Mouse (Mus musculus): ENCODE measurements around the gene Bcl7c. TPM values are rescaled to one million over a fixed set of nuclear protein-coding genes. Genes with fewer than 3 reads are reported as not detected.

The Bcl7c gene
- polyA plus RNA-seq, 1 experiment from 2014 or later, result 52.2 TPM

GRCm38 (mm10) chr7:127725490-127725889 lies 16.8 kb upstream of the Bcl7c start:
- WGBS, result 36% methylated on average over 2 of the region's 2 CpGs
- H3K4me1 ChIP-seq (ENCODE audit: control insufficient read depth, insufficient read depth, low read length), result no peaks in the 10 kb centered on the region
- H3K9me3 ChIP-seq (ENCODE audit: control insufficient read depth, low read length), result no peaks in the 10 kb centered on the region
- H3K27ac ChIP-seq (ENCODE audit: low read depth, low read length), result no peak overlapping the region
- H3K9ac ChIP-seq (ENCODE audit: low read length), result no peak overlapping the region
- DNase-seq (ENCODE audit: low spot score, missing footprints), result no peak
- no peaks in the 10 kb centered on the region for H3K36me3 ChIP-seq (ENCODE audit: control insufficient read depth, insufficient read depth, low read length)
- H3K4me3 ChIP-seq (ENCODE audit: low read depth, low read length), result no peak overlapping the region
- no peak for ATAC-seq (ENCODE audit: low FRiP score)
- no peak overlapping the region for H3K4me2 ChIP-seq
- no peaks in the 10 kb centered on the region for H3K27me3 ChIP-seq (ENCODE audit: control insufficient read depth, insufficient read depth, low read length)

- no peak overlapping the region for H3K4me2 ChIP-seq
- H3K27ac ChIP-seq (ENCODE audit: low read depth, low read length), result no peak overlapping the region
- H3K9ac ChIP-seq (ENCODE audit: low read length), result no peak overlapping the region
- no peak overlapping the region for H3K4me3 ChIP-seq (ENCODE audit: low read depth, low read length)
- ATAC-seq (ENCODE audit: low FRiP score), result no peak
- WGBS, result 94% methylated on average over 6 of the region's 6 CpGs
- peaks cover 9% of the 10 kb centered on the region; the same call in 1 of the 2 replicates for H3K4me1 ChIP-seq (ENCODE audit: control insufficient read depth, insufficient read depth, low read length)
- no peaks in the 10 kb centered on the region for H3K9me3 ChIP-seq (ENCODE audit: control insufficient read depth, low read length)
- no peaks in the 10 kb centered on the region for H3K27me3 ChIP-seq (ENCODE audit: control insufficient read depth, insufficient read depth, low read length)
- H3K36me3 ChIP-seq (ENCODE audit: control insufficient read depth, insufficient read depth, low read length), result no peaks in the 10 kb centered on the region
- DNase-seq (ENCODE audit: low spot score, missing footprints), result no peak
These were observed 10.5 kb upstream of the Bcl7c start for GRCm38 (mm10) chr7:127719258-127719657.

GRCm38 (mm10) chr7:127718339-127718738 lies 9.6 kb upstream of the Bcl7c start:
- DNase-seq (ENCODE audit: low spot score, missing footprints) (no peak), ATAC-seq (ENCODE audit: low FRiP score) (no peak)
- Histone ChIP-seq H3K36me3 (ENCODE audit: control insufficient read depth, insufficient read depth, low read length) (no peaks in the 10 kb centered on the region), H3K4me3 (ENCODE audit: low read depth, low read length) (no peak overlapping the region), H3K9ac (ENCODE audit: low read length) (no peak overlapping the region), H3K4me1 (ENCODE audit: control insufficient read depth, insufficient read depth, low read length) (peaks cover 9% of the 10 kb centered on the region; the same call in 1 of the 2 replicates), H3K4me2 (no peak overlapping the region), H3K9me3 (ENCODE audit: control insufficient read depth, low read length) (no peaks in the 10 kb centered on the region), H3K27ac (ENCODE audit: low read depth, low read length) (no peak overlapping the region), H3K27me3 (ENCODE audit: control insufficient read depth, insufficient read depth, low read length) (no peaks in the 10 kb centered on the region)
- WGBS, result 87% methylated on average over 6 of the region's 6 CpGs

- peak; percentile 97 for DNase-seq (ENCODE audit: low spot score, missing footprints)
- H3K4me1 ChIP-seq (ENCODE audit: control insufficient read depth, insufficient read depth, low read length), result peaks cover 18% of the 10 kb centered on the region
- no peak overlapping the region for H3K27ac ChIP-seq (ENCODE audit: low read depth, low read length)
- ATAC-seq (ENCODE audit: low FRiP score), result peak; percentile 67
- peak overlapping the region; percentile 60 for H3K9ac ChIP-seq (ENCODE audit: low read length)
- no peaks in the 10 kb centered on the region for H3K27me3 ChIP-seq (ENCODE audit: control insufficient read depth, insufficient read depth, low read length)
- no peaks in the 10 kb centered on the region for H3K36me3 ChIP-seq (ENCODE audit: control insufficient read depth, insufficient read depth, low read length)
- no peaks in the 10 kb centered on the region for H3K9me3 ChIP-seq (ENCODE audit: control insufficient read depth, low read length)
- H3K4me2 ChIP-seq, result peak overlapping the region; percentile 54
- H3K4me3 ChIP-seq (ENCODE audit: low read depth, low read length), result peak overlapping the region; percentile 35
- whole genome bisulfite sequencing, result under 1% methylated on average over 29 of the region's 41 CpGs
These were observed 8.3 kb upstream of the Bcl7c start for GRCm38 (mm10) chr7:127716992-127717391.

- H3K4me1 ChIP-seq (ENCODE audit: control insufficient read depth, insufficient read depth, low read length), result peaks cover 19% of the 10 kb centered on the region
- H3K27ac ChIP-seq (ENCODE audit: low read depth, low read length), result no peak overlapping the region
- H3K9ac ChIP-seq (ENCODE audit: low read length), result no peak overlapping the region
- H3K4me3 ChIP-seq (ENCODE audit: low read depth, low read length), result no peak overlapping the region
- WGBS, result 79% methylated on average over 4 of the region's 4 CpGs
- H3K36me3 ChIP-seq (ENCODE audit: control insufficient read depth, insufficient read depth, low read length), result no peaks in the 10 kb centered on the region
- DNase-seq (ENCODE audit: low spot score, missing footprints), result no peak
- H3K27me3 ChIP-seq (ENCODE audit: control insufficient read depth, insufficient read depth, low read length), result no peaks in the 10 kb centered on the region
- ATAC-seq (ENCODE audit: low FRiP score), result no peak
- H3K9me3 ChIP-seq (ENCODE audit: control insufficient read depth, low read length), result no peaks in the 10 kb centered on the region
- H3K4me2 ChIP-seq, result no peak overlapping the region
These were observed 6.1 kb upstream of the Bcl7c start for GRCm38 (mm10) chr7:127714816-127715215.

GRCm38 (mm10) chr7:127712461-127713385 lies 4.0 kb upstream of the Bcl7c start, which contains the start of gene Ctf1:
Ctf1 (plus strand) TSS chr7:127712736.
- H3K36me3 ChIP-seq (ENCODE audit: control insufficient read depth, insufficient read depth, low read length), result no peaks in the 10 kb centered on the region
- H3K9me3 ChIP-seq (ENCODE audit: control insufficient read depth, low read length), result no peaks in the 10 kb centered on the region
- H3K9ac ChIP-seq (ENCODE audit: low read length), result peak within 1 kb of the TSS; percentile 54
- ATAC-seq (ENCODE audit: low FRiP score) (peak; percentile 25; the same call in 1 of the 2 replicates), DNase-seq (ENCODE audit: low spot score, missing footprints) (peak; percentile 98)
- peaks cover 22% of the 10 kb centered on the region for H3K4me1 ChIP-seq (ENCODE audit: control insufficient read depth, insufficient read depth, low read length)
- peak within 1 kb of the TSS; percentile 68 for H3K27ac ChIP-seq (ENCODE audit: low read depth, low read length)
- under 1% methylated on average over 28 of the region's 28 CpGs for WGBS
- H3K27me3 ChIP-seq (ENCODE audit: control insufficient read depth, insufficient read depth, low read length), result no peaks in the 10 kb centered on the region
- peak within 1 kb of the TSS; percentile 60 for H3K4me2 ChIP-seq
- H3K4me3 ChIP-seq (ENCODE audit: low read depth, low read length), result peak within 1 kb of the TSS; percentile 28

GRCm38 (mm10) chr7:127711456-127711855 lies 2.7 kb upstream of the Bcl7c start:
- no peak for ATAC-seq (ENCODE audit: low FRiP score)
- Histone ChIP-seq H3K4me3 (ENCODE audit: low read depth, low read length) (no peak overlapping the region), H3K9ac (ENCODE audit: low read length) (no peak overlapping the region), H3K4me1 (ENCODE audit: control insufficient read depth, insufficient read depth, low read length) (peaks cover 22% of the 10 kb centered on the region), H3K9me3 (ENCODE audit: control insufficient read depth, low read length) (no peaks in the 10 kb centered on the region), H3K27me3 (ENCODE audit: control insufficient read depth, insufficient read depth, low read length) (no peaks in the 10 kb centered on the region), H3K4me2 (no peak overlapping the region), H3K27ac (ENCODE audit: low read depth, low read length) (no peak overlapping the region), H3K36me3 (ENCODE audit: control insufficient read depth, insufficient read depth, low read length) (no peaks in the 10 kb centered on the region)
- no peak for DNase-seq (ENCODE audit: low spot score, missing footprints)
- 79% methylated on average over 3 of the region's 3 CpGs for WGBS

- Histone ChIP-seq H3K4me2 (no peak overlapping the region), H3K27ac (ENCODE audit: low read depth, low read length) (no peak overlapping the region), H3K27me3 (ENCODE audit: control insufficient read depth, insufficient read depth, low read length) (no peaks in the 10 kb centered on the region), H3K9me3 (ENCODE audit: control insufficient read depth, low read length) (no peaks in the 10 kb centered on the region), H3K4me1 (ENCODE audit: control insufficient read depth, insufficient read depth, low read length) (peaks cover 22% of the 10 kb centered on the region), H3K9ac (ENCODE audit: low read length) (no peak overlapping the region), H3K36me3 (ENCODE audit: control insufficient read depth, insufficient read depth, low read length) (no peaks in the 10 kb centered on the region), H3K4me3 (ENCODE audit: low read depth, low read length) (no peak overlapping the region)
- WGBS, result 93% methylated on average over 3 of the region's 3 CpGs
- DNase-seq (ENCODE audit: low spot score, missing footprints) (no peak), ATAC-seq (ENCODE audit: low FRiP score) (no peak)
These were observed 2.3 kb upstream of the Bcl7c start for GRCm38 (mm10) chr7:127711031-127711430.

- no peak for DNase-seq (ENCODE audit: low spot score, missing footprints)
- H3K27me3 ChIP-seq (ENCODE audit: control insufficient read depth, insufficient read depth, low read length), result no peaks in the 10 kb centered on the region
- 77% methylated on average over 5 of the region's 5 CpGs for WGBS
These were observed 687 bp upstream of the Bcl7c start for GRCm38 (mm10) chr7:127709261-127709979.

More at GRCm38 (mm10) chr7:127709261-127709979, 687 bp upstream of the Bcl7c start:
- H3K36me3 ChIP-seq (ENCODE audit: control insufficient read depth, insufficient read depth, low read length), result no peaks in the 10 kb centered on the region; the same call in 1 of the 2 replicates
- no peak for ATAC-seq (ENCODE audit: low FRiP score)
- H3K4me3 ChIP-seq (ENCODE audit: low read depth, low read length), result peak overlapping the region; percentile 74; the same call in 1 of the 2 replicates
- H3K4me2 ChIP-seq, result peak overlapping the region; percentile 59
- peaks cover 22% of the 10 kb centered on the region for H3K4me1 ChIP-seq (ENCODE audit: control insufficient read depth, insufficient read depth, low read length)
- no peak overlapping the region; the same call in 1 of the 2 replicates for H3K9ac ChIP-seq (ENCODE audit: low read length)
- peak overlapping the region; percentile 93; the same call in 1 of the 2 replicates for H3K27ac ChIP-seq (ENCODE audit: low read depth, low read length)
- H3K9me3 ChIP-seq (ENCODE audit: control insufficient read depth, low read length), result no peaks in the 10 kb centered on the region

Data from midbrain, embryonic 11.5 days (tissue).